Mouse (Mus musculus) embryonic facial prominence, embryonic 13.5 days (tissue): ENCODE measurements around the gene Ttk. TPM values are rescaled to one million over a fixed set of nuclear protein-coding genes. Genes with fewer than 3 reads are reported as not detected.
A peak's percentile ranks its signal among the peaks of the same experiment; 100 is the strongest.

ENCODE experiments used
- ATAC-seq: fragments of 200-750 bp; cut with Nextera tagmentation; 2 replicates; pipeline ENCODE4 v1.8.0; 2017; ENCODE audit warnings: low read depth; ENCODE audit not compliant: insufficient number of reproducible peaks, insufficient read depth, low FRiP score, low TSS enrichment
- H3K27ac ChIP-seq: fragments of 300-500 bp; sonication (generic); 2 replicates; pipeline ENCODE4 v1.5.1; 2015; ENCODE audit warnings: moderate library complexity, mild to moderate bottlenecking, inconsistent platforms
- H3K27me3 ChIP-seq: fragments of 300-500 bp; sonication (generic); 2 replicates; pipeline ENCODE4 v1.6.1; 2015; ENCODE audit warnings: mild to moderate bottlenecking, inconsistent platforms
- H3K36me3 ChIP-seq: fragments of 300-500 bp; sonication (generic); 2 replicates; pipeline ENCODE4 v1.6.1; 2015; ENCODE audit warnings: mild to moderate bottlenecking, inconsistent platforms
- H3K4me1 ChIP-seq: fragments of 300-500 bp; sonication (generic); 2 replicates; pipeline ENCODE4 v1.6.1; 2015; ENCODE audit warnings: inconsistent platforms
- H3K4me2 ChIP-seq: fragments of 300-500 bp; sonication (generic); 2 replicates; pipeline ENCODE4 v1.6.1; 2015; ENCODE audit warnings: moderate library complexity, mild to moderate bottlenecking, inconsistent platforms
- H3K4me3 ChIP-seq: fragments of 300-500 bp; sonication (generic); 2 replicates; pipeline ENCODE4 v1.5.1; 2015; ENCODE audit warnings: mild to moderate bottlenecking, inconsistent platforms
- H3K9ac ChIP-seq: fragments of 300-500 bp; sonication (generic); 2 replicates; pipeline ENCODE4 v1.6.1; 2015; ENCODE audit warnings: mild to moderate bottlenecking, inconsistent platforms
- H3K9me3 ChIP-seq: fragments of 300-500 bp; sonication (generic); 2 replicates; pipeline ENCODE4 v1.6.1; 2016; ENCODE audit warnings: inconsistent platforms
- WGBS: fragments of 180-500 bp; shearing (Covaris S2); methylation state at CpG from one replicate; pipeline ENCODE4 v1.1.7; 2015; ENCODE audit warnings: mixed read lengths; 5-methylcytosine and 5-hydroxymethylcytosine counted together
- polyA plus RNA-seq: library from polyadenylated mRNA; unstranded; fragments of >200 nt; fragmentation: Nextera tagmentation; extraction: Ambion mirVana; gene quantifications from 2 replicates; pipeline ENCODE4 v1.2.1, GENCODE M21; 2015

Gene Ttk
- polyA plus RNA-seq, 1 experiment from 2014 or later = 30.5 TPM

GRCm38 (mm10) chr9:83822925-83823324, 11.6 kb upstream of the Ttk start:
- no peak for ATAC-seq
- Histone ChIP-seq H3K9me3 (no peaks in the 10 kb centered on the region), H3K27me3 (no peaks in the 10 kb centered on the region), H3K27ac (no peak overlapping the region), H3K9ac (no peak overlapping the region), H3K4me1 (no peaks in the 10 kb centered on the region), H3K4me3 (no peak overlapping the region), H3K4me2 (no peak overlapping the region), H3K36me3 (no peaks in the 10 kb centered on the region)
- 48% methylated on average over 5 of the region's 5 CpGs for WGBS

DNA sequence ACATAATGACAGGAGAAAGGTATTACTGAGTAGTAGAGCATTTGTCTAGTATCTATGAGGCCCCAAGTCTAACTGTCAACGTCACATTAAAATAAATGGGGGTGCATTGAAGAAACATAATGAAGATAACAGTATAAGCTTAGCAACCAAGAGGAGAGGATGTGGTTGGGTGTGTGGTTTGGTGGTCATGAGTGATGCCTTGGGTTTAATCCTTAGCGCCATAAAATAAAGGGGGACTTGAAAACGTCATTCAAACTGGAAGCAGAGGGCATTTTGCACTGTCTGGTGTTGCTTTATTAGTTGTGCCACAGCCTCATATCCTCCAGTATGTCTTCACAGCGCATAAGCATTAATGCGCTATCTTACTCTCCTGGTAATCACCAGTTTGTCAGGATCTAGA, 4.6 kb upstream of the Ttk start:
- H3K27me3 ChIP-seq = no peaks in the 10 kb centered on the region
- no peaks in the 10 kb centered on the region for H3K36me3 ChIP-seq
- no peak for ATAC-seq
- WGBS = 82% methylated on average over 5 of the region's 5 CpGs
- H3K4me1 ChIP-seq = peaks cover under 1% of the 10 kb centered on the region
- no peaks in the 10 kb centered on the region for H3K9me3 ChIP-seq
- no peak overlapping the region for H3K27ac ChIP-seq
- no peak overlapping the region for H3K4me2 ChIP-seq
- H3K9ac ChIP-seq = no peak overlapping the region
- H3K4me3 ChIP-seq = no peak overlapping the region

- Histone ChIP-seq H3K27me3 (no peaks in the 10 kb centered on the region), H3K9me3 (no peaks in the 10 kb centered on the region), H3K27ac (no peak overlapping the region), H3K36me3 (no peaks in the 10 kb centered on the region), H3K4me2 (no peak overlapping the region), H3K4me3 (no peak overlapping the region), H3K4me1 (peaks cover 8% of the 10 kb centered on the region), H3K9ac (no peak overlapping the region)
- no peak for ATAC-seq
- WGBS = 64% methylated on average over 8 of the region's 8 CpGs
These were observed 3.3 kb upstream of the Ttk start for GRCm38 (mm10) chr9:83831152-83831551.

DNA sequence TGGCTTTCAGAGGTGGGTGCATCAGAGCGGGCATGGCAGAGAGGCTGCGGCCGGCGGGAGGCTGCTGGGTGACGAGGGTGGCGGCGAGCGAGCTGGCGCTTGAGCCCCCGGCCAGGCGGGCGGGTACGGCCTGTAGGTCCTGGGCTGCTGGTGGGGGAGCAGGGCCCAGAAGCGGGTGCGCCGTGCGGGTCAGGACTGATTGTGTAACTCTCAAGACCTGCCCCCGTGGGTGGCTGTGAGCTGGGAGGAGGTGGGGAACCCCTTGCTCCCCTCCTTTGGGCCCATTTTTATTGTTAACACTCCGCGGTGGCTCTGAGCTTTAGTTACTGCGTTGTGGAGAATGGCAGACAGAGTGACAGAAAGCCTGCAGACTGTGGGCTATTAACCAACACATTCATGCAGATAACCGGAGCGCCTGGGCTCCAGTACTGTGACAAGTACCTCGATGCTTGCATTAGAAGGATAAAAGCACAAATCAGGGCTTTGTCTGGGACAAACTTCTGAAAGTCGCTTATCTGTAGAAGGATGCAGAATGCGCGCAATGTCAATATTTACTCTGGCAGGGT, 342 bp downstream of the Ttk start:
- Histone ChIP-seq H3K27me3 (no peaks in the 10 kb centered on the region), H3K27ac (peak overlapping the region; percentile 85; the same call in 1 of the 2 replicates), H3K4me2 (peak overlapping the region; percentile 82), H3K9me3 (no peaks in the 10 kb centered on the region), H3K4me1 (peaks cover 8% of the 10 kb centered on the region), H3K9ac (peak overlapping the region; percentile 86), H3K36me3 (peaks cover 3% of the 10 kb centered on the region), H3K4me3 (peak overlapping the region; percentile 89)
- WGBS = 2% methylated on average over 27 of the region's 27 CpGs
- peak; percentile 81 for ATAC-seq

- WGBS = 94% methylated on average over 3 of the region's 3 CpGs
- Histone ChIP-seq H3K27ac (no peak overlapping the region), H3K27me3 (no peaks in the 10 kb centered on the region), H3K9ac (no peak overlapping the region), H3K9me3 (no peaks in the 10 kb centered on the region), H3K4me2 (no peak overlapping the region), H3K4me3 (no peak overlapping the region), H3K36me3 (peaks cover 48% of the 10 kb centered on the region), H3K4me1 (no peaks in the 10 kb centered on the region)
- ATAC-seq = 0 out of 2 replicates have a peak, but pooled peaks have one; percentile 26
These were observed 18.0 kb downstream of the Ttk start for GRCm38 (mm10) chr9:83852464-83852863.

GRCm38 (mm10) chr9:83865165-83865564, 30.7 kb downstream of the Ttk start:
- no peak overlapping the region for H3K4me3 ChIP-seq
- peaks cover 65% of the 10 kb centered on the region for H3K36me3 ChIP-seq
- no peaks in the 10 kb centered on the region for H3K27me3 ChIP-seq
- H3K4me2 ChIP-seq = no peak overlapping the region
- no peaks in the 10 kb centered on the region for H3K9me3 ChIP-seq
- H3K27ac ChIP-seq = no peak overlapping the region
- H3K9ac ChIP-seq = no peak overlapping the region
- WGBS = 89% methylated on average over 4 of the region's 4 CpGs
- no peak for ATAC-seq
- no peaks in the 10 kb centered on the region for H3K4me1 ChIP-seq

DNA sequence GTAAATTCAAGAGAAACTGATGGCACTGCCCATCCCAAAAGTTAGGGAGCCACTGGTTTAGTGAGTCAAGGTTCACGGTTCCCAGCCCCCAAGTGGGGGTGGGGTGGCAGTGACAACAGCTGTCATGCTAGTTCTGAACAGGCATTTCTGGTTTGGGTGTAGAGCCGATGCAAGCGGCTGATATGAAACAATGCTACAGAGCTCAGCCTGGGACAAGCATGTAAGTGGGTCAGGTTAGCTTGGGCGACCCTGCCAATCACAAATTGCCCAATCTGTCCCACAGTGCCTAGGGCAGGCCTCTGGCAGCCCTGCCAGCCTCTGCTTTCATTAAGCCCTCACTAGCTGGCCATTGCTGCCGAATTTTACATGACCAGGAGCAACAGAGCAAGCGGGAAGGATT, 47.7 kb downstream of the Ttk start:
- WGBS = 78% methylated on average over 6 of the region's 6 CpGs

DNA sequence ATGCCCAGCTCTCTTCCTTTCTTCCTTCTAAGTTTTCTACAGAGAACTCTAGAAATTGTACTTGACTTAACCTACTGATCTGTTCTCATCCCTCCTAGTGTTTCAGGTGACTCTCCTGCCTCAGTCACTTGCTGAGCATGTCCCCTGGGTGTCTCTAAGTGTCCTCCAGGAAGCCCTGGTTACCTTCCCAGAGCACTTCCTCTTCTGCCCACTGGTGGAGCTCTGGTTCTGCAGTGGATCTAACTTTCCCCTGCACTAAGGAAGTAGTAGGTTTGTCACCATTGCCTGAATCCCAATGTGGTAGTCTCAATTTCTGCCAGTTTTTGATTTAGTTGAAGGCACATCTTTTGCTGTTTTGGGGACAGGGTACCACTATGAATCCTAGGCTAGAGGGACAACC, 51.7 kb downstream of the Ttk start:
- Histone ChIP-seq H3K27me3 (no peaks in the 10 kb centered on the region), H3K9me3 (no peaks in the 10 kb centered on the region), H3K4me1 (no peaks in the 10 kb centered on the region), H3K4me3 (no peak overlapping the region), H3K27ac (no peak overlapping the region), H3K4me2 (no peak overlapping the region), H3K9ac (no peak overlapping the region), H3K36me3 (no peaks in the 10 kb centered on the region)
- no peak for ATAC-seq

More for the DNA sequence above, 47.7 kb downstream of the Ttk start:
- H3K4me2 ChIP-seq = no peak overlapping the region
- H3K4me3 ChIP-seq = no peak overlapping the region
- no peaks in the 10 kb centered on the region for H3K27me3 ChIP-seq
- no peak overlapping the region for H3K27ac ChIP-seq
- H3K4me1 ChIP-seq = no peaks in the 10 kb centered on the region
- H3K36me3 ChIP-seq = no peaks in the 10 kb centered on the region
- H3K9me3 ChIP-seq = no peaks in the 10 kb centered on the region
- no peak for ATAC-seq
- H3K9ac ChIP-seq = no peak overlapping the region

GRCm38 (mm10) chr9:83888214-83888613, 53.7 kb downstream of the Ttk start:
- no peak overlapping the region for H3K27ac ChIP-seq
- no peak overlapping the region for H3K4me3 ChIP-seq
- no peak for ATAC-seq
- H3K27me3 ChIP-seq = no peaks in the 10 kb centered on the region
- H3K9me3 ChIP-seq = no peaks in the 10 kb centered on the region
- H3K4me2 ChIP-seq = no peak overlapping the region
- no peak overlapping the region for H3K9ac ChIP-seq
- no peaks in the 10 kb centered on the region for H3K36me3 ChIP-seq
- no peaks in the 10 kb centered on the region for H3K4me1 ChIP-seq
- 84% methylated on average over 5 of the region's 5 CpGs for WGBS

- Histone ChIP-seq H3K4me2 (no peak overlapping the region), H3K27me3 (no peaks in the 10 kb centered on the region), H3K36me3 (no peaks in the 10 kb centered on the region), H3K9me3 (no peaks in the 10 kb centered on the region), H3K27ac (no peak overlapping the region), H3K4me1 (peaks cover 3% of the 10 kb centered on the region; the same call in 1 of the 2 replicates), H3K4me3 (no peak overlapping the region), H3K9ac (no peak overlapping the region)
- WGBS = 69% methylated on average over 8 of the region's 8 CpGs
- ATAC-seq = no peak
These were observed 58.6 kb downstream of the Ttk start for GRCm38 (mm10) chr9:83893073-83893472.

DNA sequence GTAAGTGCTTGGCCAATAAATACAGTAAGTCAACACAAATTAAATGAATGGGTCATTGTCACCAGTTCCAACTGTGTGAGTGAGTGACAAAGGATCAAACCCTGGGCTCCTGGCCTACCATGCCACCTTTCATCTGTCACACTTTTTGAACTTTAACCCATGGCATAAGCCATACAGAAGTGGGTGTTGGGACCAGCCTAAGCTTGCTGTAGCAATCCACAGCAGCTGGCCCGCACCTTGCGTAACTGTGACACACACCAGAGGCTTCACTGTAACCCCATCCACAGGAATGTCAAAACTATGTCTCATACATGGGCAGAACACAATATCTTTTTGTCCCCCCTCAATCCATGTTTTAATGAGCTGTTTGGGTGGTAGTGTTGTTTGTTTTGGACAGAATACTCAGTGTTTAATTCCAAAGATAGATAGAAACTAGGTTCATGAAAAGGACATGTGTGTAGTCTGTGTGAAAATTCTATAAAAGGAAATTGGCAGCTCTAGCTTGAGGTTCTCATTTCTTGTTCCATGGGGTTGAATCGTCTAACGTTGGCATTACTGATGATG, 59.4 kb downstream of the Ttk start:
- no peaks in the 10 kb centered on the region for H3K9me3 ChIP-seq
- H3K4me1 ChIP-seq = peaks cover 3% of the 10 kb centered on the region; the same call in 1 of the 2 replicates
- 78% methylated on average over 4 of the region's 4 CpGs for WGBS

GRCm38 (mm10) chr9:83902086-83902485, 67.6 kb downstream of the Ttk start:
- H3K4me1 ChIP-seq = no peaks in the 10 kb centered on the region
- no peak for ATAC-seq
- no peaks in the 10 kb centered on the region for H3K9me3 ChIP-seq
- H3K4me2 ChIP-seq = no peak overlapping the region
- WGBS = 85% methylated on average over 2 of the region's 2 CpGs
- H3K36me3 ChIP-seq = no peaks in the 10 kb centered on the region
- H3K27me3 ChIP-seq = no peaks in the 10 kb centered on the region
- no peak overlapping the region for H3K4me3 ChIP-seq
- no peak overlapping the region for H3K27ac ChIP-seq
- no peak overlapping the region for H3K9ac ChIP-seq

More for the DNA sequence above, 59.4 kb downstream of the Ttk start:
- Histone ChIP-seq H3K4me3 (no peak overlapping the region), H3K36me3 (no peaks in the 10 kb centered on the region), H3K9ac (no peak overlapping the region), H3K27ac (no peak overlapping the region), H3K27me3 (no peaks in the 10 kb centered on the region), H3K4me2 (no peak overlapping the region)
- no peak for ATAC-seq
